Mouse (Mus musculus): ENCODE measurements around the gene Utp3. TPM values are rescaled to one million over a fixed set of nuclear protein-coding genes. Genes with fewer than 3 reads are reported as not detected.
A peak's percentile ranks its signal among the peaks of the same experiment; 100 is the strongest.
"Not testable (repeated sequence)": the region's sequence is repeated elsewhere in the genome, so short reads cannot be mapped to it uniquely, and the experiment has no call there.

Utp3 gene
- polyA plus RNA-seq, 2 experiments = 43.5 to 56.4 TPM

- Histone ChIP-seq H3K9me3 (ENCODE audit: control insufficient read depth, low read length) (no peaks in the 10 kb centered on the region), H3K36me3 (ENCODE audit: control insufficient read depth, insufficient read depth, low read length) (no peaks in the 10 kb centered on the region), H3K9ac (ENCODE audit: low read depth, low read length, severe bottlenecking) (no peak overlapping the region), H3K4me1 (ENCODE audit: control insufficient read depth, insufficient read depth, low read length) (no peaks in the 10 kb centered on the region), H3K4me3 (replicated peaks; ENCODE audit: low read length) (no peak overlapping the region), H3K4me2 (replicated peaks; ENCODE audit: low read depth, low read length, severe bottlenecking) (no peak overlapping the region), H3K27ac (replicated peaks; ENCODE audit: low read depth, low read length) (no peak overlapping the region), H3K27me3 (ENCODE audit: control insufficient read depth, insufficient read depth, low read length) (no peaks in the 10 kb centered on the region)
- no peak for TF ChIP-seq POLR2A (IDR thresholded peaks at IDR 0.05; ENCODE audit: borderline replicate concordance, extremely low read depth, insufficient read depth, insufficient read length)
- DNase-seq (ENCODE audit: low spot score) (no peak), ATAC-seq (ENCODE audit: low FRiP score, low read depth) (no peak)
- 69% methylated on average over 1 of the region's 1 CpGs for WGBS
These were observed 23.4 kb upstream of the Utp3 start for GRCm38 (mm10) chr5:88530908-88531307.

- Histone ChIP-seq H3K27ac (replicated peaks; ENCODE audit: low read depth, low read length) (no peak overlapping the region), H3K9ac (ENCODE audit: low read depth, low read length, severe bottlenecking) (no peak overlapping the region), H3K4me2 (replicated peaks; ENCODE audit: low read depth, low read length, severe bottlenecking) (no peak overlapping the region), H3K36me3 (ENCODE audit: control insufficient read depth, insufficient read depth, low read length) (no peaks in the 10 kb centered on the region), H3K4me1 (ENCODE audit: control insufficient read depth, insufficient read depth, low read length) (no peaks in the 10 kb centered on the region), H3K4me3 (replicated peaks; ENCODE audit: low read length) (no peak overlapping the region), H3K9me3 (ENCODE audit: control insufficient read depth, low read length) (no peaks in the 10 kb centered on the region), H3K27me3 (ENCODE audit: control insufficient read depth, insufficient read depth, low read length) (no peaks in the 10 kb centered on the region)
- 55% methylated on average over 3 of the region's 3 CpGs for WGBS
- ATAC-seq (ENCODE audit: low FRiP score, low read depth) = no peak
- TF ChIP-seq POLR2A (IDR thresholded peaks at IDR 0.05; ENCODE audit: borderline replicate concordance, extremely low read depth, insufficient read depth, insufficient read length) = no peak
- DNase-seq (ENCODE audit: low spot score) = no peak
These were observed 19.6 kb upstream of the Utp3 start for GRCm38 (mm10) chr5:88534697-88535096.

- H3K4me2 ChIP-seq (replicated peaks; ENCODE audit: low read depth, low read length, severe bottlenecking) = no peak overlapping the region
- no peaks in the 10 kb centered on the region for H3K36me3 ChIP-seq (ENCODE audit: control insufficient read depth, insufficient read depth, low read length)
- H3K27ac ChIP-seq (replicated peaks; ENCODE audit: low read depth, low read length) = no peak overlapping the region
- no peaks in the 10 kb centered on the region for H3K27me3 ChIP-seq (ENCODE audit: control insufficient read depth, insufficient read depth, low read length)
- H3K9me3 ChIP-seq (ENCODE audit: control insufficient read depth, low read length) = no peaks in the 10 kb centered on the region
- no peak for ATAC-seq (ENCODE audit: low FRiP score, low read depth)
- H3K4me1 ChIP-seq (ENCODE audit: control insufficient read depth, insufficient read depth, low read length) = no peaks in the 10 kb centered on the region
- no peak for DNase-seq (ENCODE audit: low spot score)
- TF ChIP-seq POLR2A (IDR thresholded peaks at IDR 0.05; ENCODE audit: borderline replicate concordance, extremely low read depth, insufficient read depth, insufficient read length) = no peak
- H3K9ac ChIP-seq (ENCODE audit: low read depth, low read length, severe bottlenecking) = no peak overlapping the region
- no peak overlapping the region for H3K4me3 ChIP-seq (replicated peaks; ENCODE audit: low read length)
These were observed 13.4 kb upstream of the Utp3 start for GRCm38 (mm10) chr5:88540845-88541244.

GRCm38 (mm10) chr5:88542651-88543282 is 11.5 kb upstream of the Utp3 start:
- 60% methylated on average over 5 of the region's 5 CpGs for WGBS
- H3K9me3 ChIP-seq (ENCODE audit: control insufficient read depth, low read length) = no peaks in the 10 kb centered on the region
- no peaks in the 10 kb centered on the region for H3K36me3 ChIP-seq (ENCODE audit: control insufficient read depth, insufficient read depth, low read length)
- no peak for TF ChIP-seq POLR2A (IDR thresholded peaks at IDR 0.05; ENCODE audit: borderline replicate concordance, extremely low read depth, insufficient read depth, insufficient read length)
- ATAC-seq (ENCODE audit: low FRiP score, low read depth) = no peak; the same call in 1 of the 2 replicates
- H3K4me3 ChIP-seq (replicated peaks; ENCODE audit: low read length) = no peak overlapping the region
- H3K27ac ChIP-seq (replicated peaks; ENCODE audit: low read depth, low read length) = no peak overlapping the region
- no peak overlapping the region for H3K9ac ChIP-seq (ENCODE audit: low read depth, low read length, severe bottlenecking)
- no peak overlapping the region for H3K4me2 ChIP-seq (replicated peaks; ENCODE audit: low read depth, low read length, severe bottlenecking)
- H3K27me3 ChIP-seq (ENCODE audit: control insufficient read depth, insufficient read depth, low read length) = no peaks in the 10 kb centered on the region
- no peaks in the 10 kb centered on the region for H3K4me1 ChIP-seq (ENCODE audit: control insufficient read depth, insufficient read depth, low read length)
- DNase-seq (ENCODE audit: low spot score) = peak; percentile 24

GRCm38 (mm10) chr5:88544411-88544810 is 9.9 kb upstream of the Utp3 start:
- H3K9ac ChIP-seq (ENCODE audit: low read depth, low read length, severe bottlenecking); DNase-seq (ENCODE audit: low spot score); H3K4me1 ChIP-seq (ENCODE audit: control insufficient read depth, insufficient read depth, low read length); ATAC-seq (ENCODE audit: low FRiP score, low read depth); H3K27ac ChIP-seq (replicated peaks; ENCODE audit: low read depth, low read length); H3K27me3 ChIP-seq (ENCODE audit: control insufficient read depth, insufficient read depth, low read length); H3K4me3 ChIP-seq (replicated peaks; ENCODE audit: low read length); H3K9me3 ChIP-seq (ENCODE audit: control insufficient read depth, low read length); H3K36me3 ChIP-seq (ENCODE audit: control insufficient read depth, insufficient read depth, low read length); H3K4me2 ChIP-seq (replicated peaks; ENCODE audit: low read depth, low read length, severe bottlenecking): not testable (repeated sequence)
- WGBS = 88% methylated on average over 1 of the region's 1 CpGs

GRCm38 (mm10) chr5:88545536-88545935 is 8.7 kb upstream of the Utp3 start:
- WGBS = 87% methylated on average over 7 of the region's 7 CpGs
- no peak for TF ChIP-seq POLR2A (IDR thresholded peaks at IDR 0.05; ENCODE audit: borderline replicate concordance, extremely low read depth, insufficient read depth, insufficient read length)
- no peaks in the 10 kb centered on the region for H3K9me3 ChIP-seq (ENCODE audit: control insufficient read depth, low read length)
- no peaks in the 10 kb centered on the region for H3K36me3 ChIP-seq (ENCODE audit: control insufficient read depth, insufficient read depth, low read length)
- ATAC-seq (ENCODE audit: low FRiP score, low read depth) = no peak
- no peak overlapping the region for H3K9ac ChIP-seq (ENCODE audit: low read depth, low read length, severe bottlenecking)
- DNase-seq (ENCODE audit: low spot score) = no peak
- no peak overlapping the region for H3K4me3 ChIP-seq (replicated peaks; ENCODE audit: low read length)
- H3K4me1 ChIP-seq (ENCODE audit: control insufficient read depth, insufficient read depth, low read length) = no peaks in the 10 kb centered on the region
- H3K27ac ChIP-seq (replicated peaks; ENCODE audit: low read depth, low read length) = no peak overlapping the region
- H3K4me2 ChIP-seq (replicated peaks; ENCODE audit: low read depth, low read length, severe bottlenecking) = no peak overlapping the region
- H3K27me3 ChIP-seq (ENCODE audit: control insufficient read depth, insufficient read depth, low read length) = no peaks in the 10 kb centered on the region
